Mouse (Mus musculus): Measurements from ENCODE around the gene Acbd6. TPM values are rescaled to one million over a fixed set of nuclear protein-coding genes. Genes with fewer than 3 reads are reported as not detected.

Acbd6 gene
- polyA plus RNA-seq, 1 experiment: 68.3 TPM

GRCm38 (mm10) chr1:155656321-155656720 is 98.4 kb downstream of the Acbd6 start:
- Histone ChIP-seq H3K27ac (replicated peaks; ENCODE audit: low read depth, low read length) (no peak overlapping the region), H3K4me1 (ENCODE audit: control insufficient read depth, insufficient read depth, insufficient read length, low read length) (no peaks in the 10 kb centered on the region), H3K4me3 (ENCODE audit: insufficient read depth, low read depth, low read length) (no peak overlapping the region)

- H3K27ac ChIP-seq (replicated peaks; ENCODE audit: low read depth, low read length): no peak overlapping the region
- no peak overlapping the region for H3K4me3 ChIP-seq (ENCODE audit: insufficient read depth, low read depth, low read length)
- H3K4me1 ChIP-seq (ENCODE audit: control insufficient read depth, insufficient read depth, insufficient read length, low read length): no peaks in the 10 kb centered on the region
Measured at GRCm38 (mm10) chr1:155663994-155664393, 106.1 kb downstream of the Acbd6 start.

GRCm38 (mm10) chr1:155675570-155675969 is 117.7 kb downstream of the Acbd6 start:
- no peak overlapping the region for H3K4me3 ChIP-seq (ENCODE audit: insufficient read depth, low read depth, low read length)
- no peak overlapping the region for H3K27ac ChIP-seq (replicated peaks; ENCODE audit: low read depth, low read length)
- H3K4me1 ChIP-seq (ENCODE audit: control insufficient read depth, insufficient read depth, insufficient read length, low read length): no peaks in the 10 kb centered on the region

- no peak overlapping the region for H3K27ac ChIP-seq (replicated peaks; ENCODE audit: low read depth, low read length)
- H3K4me3 ChIP-seq (ENCODE audit: insufficient read depth, low read depth, low read length): no peak overlapping the region
- H3K4me1 ChIP-seq (ENCODE audit: control insufficient read depth, insufficient read depth, insufficient read length, low read length): no peaks in the 10 kb centered on the region; the same call in 1 of the 2 replicates
Measured at GRCm38 (mm10) chr1:155681116-155681799, 123.3 kb downstream of the Acbd6 start.

GRCm38 (mm10) chr1:155686816-155687215 is 128.9 kb downstream of the Acbd6 start:
- no peak overlapping the region for H3K27ac ChIP-seq (replicated peaks; ENCODE audit: low read depth, low read length)
- no peaks in the 10 kb centered on the region for H3K4me1 ChIP-seq (ENCODE audit: control insufficient read depth, insufficient read depth, insufficient read length, low read length)
- H3K4me3 ChIP-seq (ENCODE audit: insufficient read depth, low read depth, low read length): no peak overlapping the region

GRCm38 (mm10) chr1:155689141-155689540 is 131.2 kb downstream of the Acbd6 start:
- no peak overlapping the region for H3K27ac ChIP-seq (replicated peaks; ENCODE audit: low read depth, low read length)
- H3K4me1 ChIP-seq (ENCODE audit: control insufficient read depth, insufficient read depth, insufficient read length, low read length): no peaks in the 10 kb centered on the region
- no peak overlapping the region for H3K4me3 ChIP-seq (ENCODE audit: insufficient read depth, low read depth, low read length)

GRCm38 (mm10) chr1:155689558-155689957 is 131.6 kb downstream of the Acbd6 start:
- Histone ChIP-seq H3K4me1 (ENCODE audit: control insufficient read depth, insufficient read depth, insufficient read length, low read length) (no peaks in the 10 kb centered on the region), H3K27ac (replicated peaks; ENCODE audit: low read depth, low read length) (no peak overlapping the region), H3K4me3 (ENCODE audit: insufficient read depth, low read depth, low read length) (no peak overlapping the region)

- Histone ChIP-seq H3K4me3 (ENCODE audit: insufficient read depth, low read depth, low read length) (no peak overlapping the region), H3K4me1 (ENCODE audit: control insufficient read depth, insufficient read depth, insufficient read length, low read length) (no peaks in the 10 kb centered on the region), H3K27ac (replicated peaks; ENCODE audit: low read depth, low read length) (no peak overlapping the region)
Measured at GRCm38 (mm10) chr1:155692230-155692629, 134.3 kb downstream of the Acbd6 start.

- Histone ChIP-seq H3K27ac (replicated peaks; ENCODE audit: low read depth, low read length) (no peak overlapping the region), H3K4me1 (ENCODE audit: control insufficient read depth, insufficient read depth, insufficient read length, low read length) (no peaks in the 10 kb centered on the region), H3K4me3 (ENCODE audit: insufficient read depth, low read depth, low read length) (no peak overlapping the region)
Measured at GRCm38 (mm10) chr1:155693026-155693425, 135.1 kb downstream of the Acbd6 start.

- H3K4me3 ChIP-seq (ENCODE audit: insufficient read depth, low read depth, low read length): no peak overlapping the region
- no peak overlapping the region for H3K27ac ChIP-seq (replicated peaks; ENCODE audit: low read depth, low read length)
Measured at GRCm38 (mm10) chr1:155693443-155693842, 135.5 kb downstream of the Acbd6 start.

GRCm38 (mm10) chr1:155698373-155699159 is 140.6 kb downstream of the Acbd6 start:
- Histone ChIP-seq H3K4me3 (ENCODE audit: insufficient read depth, low read depth, low read length) (no peak overlapping the region), H3K4me1 (ENCODE audit: control insufficient read depth, insufficient read depth, insufficient read length, low read length) (no peaks in the 10 kb centered on the region), H3K27ac (replicated peaks; ENCODE audit: low read depth, low read length) (no peak overlapping the region)

More at GRCm38 (mm10) chr1:155693443-155693842, 135.5 kb downstream of the Acbd6 start:
- H3K4me1 ChIP-seq (ENCODE audit: control insufficient read depth, insufficient read depth, insufficient read length, low read length): no peaks in the 10 kb centered on the region

GRCm38 (mm10) chr1:155700886-155701285 is 143.0 kb downstream of the Acbd6 start:
- no peak overlapping the region for H3K27ac ChIP-seq (replicated peaks; ENCODE audit: low read depth, low read length)
- no peaks in the 10 kb centered on the region for H3K4me1 ChIP-seq (ENCODE audit: control insufficient read depth, insufficient read depth, insufficient read length, low read length)
- H3K4me3 ChIP-seq (ENCODE audit: insufficient read depth, low read depth, low read length): no peak overlapping the region

GRCm38 (mm10) chr1:155703191-155703680 is 145.3 kb downstream of the Acbd6 start:
- H3K27ac ChIP-seq (replicated peaks; ENCODE audit: low read depth, low read length): no peak overlapping the region
- H3K4me1 ChIP-seq (ENCODE audit: control insufficient read depth, insufficient read depth, insufficient read length, low read length): no peaks in the 10 kb centered on the region
- no peak overlapping the region for H3K4me3 ChIP-seq (ENCODE audit: insufficient read depth, low read depth, low read length)

- Histone ChIP-seq H3K4me1 (ENCODE audit: control insufficient read depth, insufficient read depth, insufficient read length, low read length) (no peaks in the 10 kb centered on the region), H3K27ac (replicated peaks; ENCODE audit: low read depth, low read length) (no peak overlapping the region)
Measured at GRCm38 (mm10) chr1:155704182-155704581, 146.3 kb downstream of the Acbd6 start.

GRCm38 (mm10) chr1:155713306-155713705 is 155.4 kb downstream of the Acbd6 start:
- Histone ChIP-seq H3K4me1 (ENCODE audit: control insufficient read depth, insufficient read depth, insufficient read length, low read length) (no peaks in the 10 kb centered on the region; the same call in 1 of the 2 replicates), H3K27ac (replicated peaks; ENCODE audit: low read depth, low read length) (no peak overlapping the region), H3K4me3 (ENCODE audit: insufficient read depth, low read depth, low read length) (no peak overlapping the region)

More at GRCm38 (mm10) chr1:155704182-155704581, 146.3 kb downstream of the Acbd6 start:
- no peak overlapping the region for H3K4me3 ChIP-seq (ENCODE audit: insufficient read depth, low read depth, low read length)

Measured in brown adipose tissue, adult 24 weeks (tissue).